ENCODE assay signal across 9 mouse cellular contexts in genomic region chr11:50381311-50381710, GRCm38 (mm10). TPM values are rescaled to one million over a fixed set of nuclear protein-coding genes. Genes with fewer than 3 reads are reported as not detected.
A peak's percentile ranks its signal among the peaks of the same experiment; 100 is the strongest.
DNase-seq lines count a peak whose midpoint lies in the region; ATAC-seq and TF ChIP-seq lines count a peak whose summit lies in the region.
"Had no signal": no experiment of that assay in that cellular context is flagged by ENCODE, and none has a peak within 500 bp of the region (broad histone marks: within the 10 kb centered on the region; RNA-seq: fewer than 3 reads in every experiment).

No protein-coding gene starts in this region.

- H3K9me3 ChIP-seq in lung, embryonic 14.5 days (ENCODE audit: low read depth, low read length): no peaks in the 10 kb centered on the region
- no peaks in the 10 kb centered on the region for H3K9me3 ChIP-seq in forebrain, embryonic 13.5 days (replicated peaks)
- no peaks in the 10 kb centered on the region for H3K9me3 ChIP-seq in limb, embryonic 11.5 days (ENCODE audit: control insufficient read depth, low read length)
- no peaks in the 10 kb centered on the region for H3K9me3 ChIP-seq in neural tube, embryonic 14.5 days (ENCODE audit: control insufficient read depth, low read length)

- peak; percentile 30 for DNase-seq in lung, embryonic 14.5 days
- no peak for DNase-seq in lung, postnatal 10 days
- DNase-seq in limb, embryonic 11.5 days (ENCODE audit: low spot score): no peak
- DNase-seq in gastrocnemius, adult 18-20 months (ENCODE audit: low spot score): no peak
- no peak for DNase-seq in left cerebral cortex, adult 8-10 months (ENCODE audit: low spot score in 2 of 2)
- DNase-seq in adipocyte (ENCODE audit: low spot score): no peak
- DNase-seq: thymus, adult 2 months had no signal

- H3K36me3 ChIP-seq in lung, embryonic 14.5 days (ENCODE audit: insufficient read depth): peaks cover 60% of the 10 kb centered on the region
- peaks cover 50% of the 10 kb centered on the region for H3K36me3 ChIP-seq in forebrain, embryonic 13.5 days (ENCODE audit: poor library complexity, severe bottlenecking)
- peaks cover 9% of the 10 kb centered on the region for H3K36me3 ChIP-seq in limb, embryonic 11.5 days (ENCODE audit: control insufficient read depth, insufficient read depth, low read length)
- peaks cover 33% of the 10 kb centered on the region for H3K36me3 ChIP-seq in neural tube, embryonic 14.5 days (ENCODE audit: control insufficient read depth, insufficient read depth, low read length)

- no peak for ATAC-seq in lung, embryonic 14.5 days (ENCODE audit: insufficient read depth)
- no peak for ATAC-seq in forebrain, embryonic 13.5 days
- ATAC-seq in limb, embryonic 11.5 days (ENCODE audit: insufficient number of reproducible peaks, low FRiP score, low TSS enrichment, low read depth): no peak
- ATAC-seq in neural tube, embryonic 14.5 days (ENCODE audit: low read depth): no peak

- TF ChIP-seq CTCF in lung, embryonic 14.5 days (IDR thresholded peaks at IDR 0.05; ENCODE audit: low read depth): no peak

- peaks cover 11% of the 10 kb centered on the region; the same call in 1 of the 2 replicates for H3K4me1 ChIP-seq in lung, embryonic 14.5 days (ENCODE audit: insufficient read depth)
- H3K4me1 ChIP-seq in forebrain, embryonic 13.5 days: peaks cover 28% of the 10 kb centered on the region
- H3K4me1 ChIP-seq in limb, embryonic 11.5 days (ENCODE audit: control insufficient read depth, insufficient read depth, low read length): peaks cover 7% of the 10 kb centered on the region
- H3K4me1 ChIP-seq in neural tube, embryonic 14.5 days (ENCODE audit: control insufficient read depth, insufficient read depth, low read length): peaks cover 21% of the 10 kb centered on the region

- H3K27ac ChIP-seq in lung, embryonic 14.5 days (ENCODE audit: low read depth): no peak overlapping the region
- H3K27ac ChIP-seq in forebrain, embryonic 13.5 days: no peak overlapping the region
- H3K27ac ChIP-seq in limb, embryonic 11.5 days (replicated peaks; ENCODE audit: low read depth, low read length): no peak overlapping the region
- no peak overlapping the region for H3K27ac ChIP-seq in neural tube, embryonic 14.5 days (ENCODE audit: low read depth, low read length)

- peak overlapping the region; percentile 30 for H3K4me3 ChIP-seq in lung, embryonic 14.5 days (ENCODE audit: low read depth, low read length)
- H3K4me3 ChIP-seq in forebrain, embryonic 13.5 days: peak overlapping the region; percentile 31
- no peak overlapping the region for H3K4me3 ChIP-seq in limb, embryonic 11.5 days (ENCODE audit: low read depth, low read length)
- H3K4me3 ChIP-seq in neural tube, embryonic 14.5 days (ENCODE audit: low read depth, low read length): peak overlapping the region; percentile 17; the same call in 1 of the 2 replicates

- peak overlapping the region; percentile 60 for H3K4me2 ChIP-seq in lung, embryonic 14.5 days
- H3K4me2 ChIP-seq in forebrain, embryonic 13.5 days: peak overlapping the region; percentile 62
- H3K4me2 ChIP-seq in limb, embryonic 11.5 days (ENCODE audit: low read depth, severe bottlenecking): peak overlapping the region; percentile 13; the same call in 1 of the 2 replicates
- H3K4me2 ChIP-seq in neural tube, embryonic 14.5 days (ENCODE audit: low read depth, low read length): peak overlapping the region; percentile 42

- peak overlapping the region; percentile 36 for H3K9ac ChIP-seq in lung, embryonic 14.5 days
- H3K9ac ChIP-seq in forebrain, embryonic 13.5 days: peak overlapping the region; percentile 45
- H3K9ac ChIP-seq in limb, embryonic 11.5 days (ENCODE audit: low read length): no peak overlapping the region
- no peak overlapping the region for H3K9ac ChIP-seq in neural tube, embryonic 14.5 days (replicated peaks; ENCODE audit: low read depth, low read length)

- no peaks in the 10 kb centered on the region for H3K27me3 ChIP-seq in lung, embryonic 14.5 days (ENCODE audit: insufficient read depth, low read length)
- H3K27me3 ChIP-seq in forebrain, embryonic 13.5 days: no peaks in the 10 kb centered on the region
- H3K27me3 ChIP-seq in limb, embryonic 11.5 days (ENCODE audit: control insufficient read depth, insufficient read depth, low read length): no peaks in the 10 kb centered on the region
- no peaks in the 10 kb centered on the region for H3K27me3 ChIP-seq in neural tube, embryonic 14.5 days (ENCODE audit: control insufficient read depth, insufficient read depth, low read length)

- WGBS in lung, embryonic 14.5 days: 18% methylated on average over 4 of the region's 4 CpGs
- 21% methylated on average over 4 of the region's 4 CpGs for WGBS in forebrain, embryonic 13.5 days
- 70% methylated on average over 4 of the region's 4 CpGs for WGBS in limb, embryonic 11.5 days
- 33% methylated on average over 4 of the region's 4 CpGs for WGBS in neural tube, embryonic 14.5 days

RNA-seq across cellular contexts. Expression of gene Hnrnph1, which starts 4.5 kb away (rescaled TPM):
- 573 and 582 TPM in 2 replicates for polyA plus RNA-seq in lung, embryonic 14.5 days (2014; fragmentation: Nextera tagmentation; extraction: Ambion mirVana)
- 721 and 763 TPM in 2 replicates for polyA plus RNA-seq in forebrain, embryonic 13.5 days (2015; fragmentation: Nextera tagmentation; extraction: Ambion mirVana)
- polyA plus RNA-seq in limb, embryonic 11.5 days (2014; fragmentation: Nextera tagmentation; extraction: Ambion mirVana): 809 and 820 TPM in 2 replicates
- 441 and 486 TPM in 2 replicates for polyA plus RNA-seq in neural tube, embryonic 14.5 days (2014; fragmentation: Nextera tagmentation; extraction: Ambion mirVana)
- total RNA-seq in gastrocnemius, adult 18-20 months (2021): 10 to 100 TPM; 74.6 to 98.6 TPM
- 100 to 1,000 TPM; 180 to 274 (median 221) TPM for total RNA-seq in left cerebral cortex, adult 8-10 months (2022)

RNA-seq across cellular contexts. Expression of gene Cby3, which starts 27.0 kb away (rescaled TPM):
- 0.37 and 0.66 TPM in 2 replicates for polyA plus RNA-seq in lung, embryonic 14.5 days (2014; fragmentation: Nextera tagmentation; extraction: Ambion mirVana)
- 0.25 and 1.1 TPM in 2 replicates for polyA plus RNA-seq in forebrain, embryonic 13.5 days (2015; fragmentation: Nextera tagmentation; extraction: Ambion mirVana)
- polyA plus RNA-seq in limb, embryonic 11.5 days (2014; fragmentation: Nextera tagmentation; extraction: Ambion mirVana): 0.28 TPM in 1 of 2 replicates, not detected in the other
- polyA plus RNA-seq in neural tube, embryonic 14.5 days (2014; fragmentation: Nextera tagmentation; extraction: Ambion mirVana): 0.81 and 0.92 TPM in 2 replicates
- total RNA-seq in gastrocnemius, adult 18-20 months (2021): not detected
- total RNA-seq in left cerebral cortex, adult 8-10 months (2022): not detected

RNA-seq across cellular contexts. Expression of gene Rufy1, which starts 49.6 kb away (rescaled TPM):
- polyA plus RNA-seq in lung, embryonic 14.5 days (2014; fragmentation: Nextera tagmentation; extraction: Ambion mirVana): 24.4 and 25.9 TPM in 2 replicates
- polyA plus RNA-seq in forebrain, embryonic 13.5 days (2015; fragmentation: Nextera tagmentation; extraction: Ambion mirVana): 26.1 and 28.0 TPM in 2 replicates
- 28.1 and 28.6 TPM in 2 replicates for polyA plus RNA-seq in limb, embryonic 11.5 days (2014; fragmentation: Nextera tagmentation; extraction: Ambion mirVana)
- 25.6 and 31.9 TPM in 2 replicates for polyA plus RNA-seq in neural tube, embryonic 14.5 days (2014; fragmentation: Nextera tagmentation; extraction: Ambion mirVana)
- 10 to 100 TPM; 23.6 to 25.9 TPM for total RNA-seq in gastrocnemius, adult 18-20 months (2021)
- total RNA-seq in left cerebral cortex, adult 8-10 months (2022): 10 to 100 TPM; 28.2 to 31.5 (median 29.8) TPM

RNA-seq across cellular contexts. Expression of gene Canx, which starts 55.8 kb away (rescaled TPM):
- polyA plus RNA-seq in lung, embryonic 14.5 days (2014; fragmentation: Nextera tagmentation; extraction: Ambion mirVana): 269 and 282 TPM in 2 replicates
- polyA plus RNA-seq in forebrain, embryonic 13.5 days (2015; fragmentation: Nextera tagmentation; extraction: Ambion mirVana): 243 and 261 TPM in 2 replicates
- polyA plus RNA-seq in limb, embryonic 11.5 days (2014; fragmentation: Nextera tagmentation; extraction: Ambion mirVana): 242 and 250 TPM in 2 replicates
- polyA plus RNA-seq in neural tube, embryonic 14.5 days (2014; fragmentation: Nextera tagmentation; extraction: Ambion mirVana): 205 and 227 TPM in 2 replicates
- total RNA-seq in gastrocnemius, adult 18-20 months (2021): 100 to 1,000 TPM in 1 of 2 experiments, 10 to 100 TPM in 1; 92.2 to 110 TPM
- 100 to 1,000 TPM; 371 to 437 (median 413) TPM for total RNA-seq in left cerebral cortex, adult 8-10 months (2022)

Comparison
In these comparisons a context has a peak if more than half of its experiments do, and no peak if none do; other contexts are left out.
1. H3K9ac ChIP-seq: peak in lung, embryonic 14.5 days (single experiment) and forebrain, embryonic 13.5 days (single experiment); none in limb, embryonic 11.5 days (single experiment) and neural tube, embryonic 14.5 days (single experiment).
2. Peak in every context shown above with its lines, with median percentiles within 50 percentile points of each other: H3K4me2 ChIP-seq.